Mouse (Mus musculus): ENCODE data around the gene Plekha8. TPM values are rescaled to one million over a fixed set of nuclear protein-coding genes. Genes with fewer than 3 reads are reported as not detected.

Gene Plekha8
- polyA plus RNA-seq, 1 experiment from 2014 or later = 11.8 TPM

GRCm38 (mm10) chr6:54555816-54556215, 39.1 kb upstream of the Plekha8 start:
- Histone ChIP-seq H3K4me3 (ENCODE audit: low read depth, low read length) (no peak overlapping the region), H3K4me1 (ENCODE audit: control insufficient read depth, insufficient read depth, low read length) (peaks cover 63% of the 10 kb centered on the region), H3K9ac (ENCODE audit: low read length) (no peak overlapping the region), H3K9me3 (replicated peaks; ENCODE audit: control insufficient read depth, low read length) (no peaks in the 10 kb centered on the region), H3K36me3 (ENCODE audit: control insufficient read depth, insufficient read depth, low read length) (0 out of 2 replicates have a peak, but pooled peaks cover 3% of the 10 kb centered on the region), H3K4me2 (ENCODE audit: low read length) (no peak overlapping the region), H3K27ac (ENCODE audit: low read depth, low read length) (peak overlapping the region; percentile 91; the same call in 1 of the 2 replicates), H3K27me3 (replicated peaks; ENCODE audit: control insufficient read depth, insufficient read depth, low read length) (no peaks in the 10 kb centered on the region)
- ATAC-seq (no peak), DNase-seq (ENCODE audit: low spot score) (no peak)
- 18% methylated on average over 1 of the region's 1 CpGs for WGBS

GRCm38 (mm10) chr6:54557671-54558070, 37.2 kb upstream of the Plekha8 start:
- Histone ChIP-seq H3K4me2 (ENCODE audit: low read length) (no peak overlapping the region), H3K9ac (ENCODE audit: low read length) (no peak overlapping the region), H3K9me3 (replicated peaks; ENCODE audit: control insufficient read depth, low read length) (no peaks in the 10 kb centered on the region), H3K27me3 (replicated peaks; ENCODE audit: control insufficient read depth, insufficient read depth, low read length) (no peaks in the 10 kb centered on the region), H3K36me3 (ENCODE audit: control insufficient read depth, insufficient read depth, low read length) (0 out of 2 replicates have a peak, but pooled peaks cover 3% of the 10 kb centered on the region), H3K4me3 (ENCODE audit: low read depth, low read length) (no peak overlapping the region), H3K4me1 (ENCODE audit: control insufficient read depth, insufficient read depth, low read length) (peaks cover 58% of the 10 kb centered on the region), H3K27ac (ENCODE audit: low read depth, low read length) (no peak overlapping the region)
- 96% methylated on average over 7 of the region's 7 CpGs for WGBS
- DNase-seq (ENCODE audit: low spot score) (no peak), ATAC-seq (no peak)

- ATAC-seq (no peak), DNase-seq (ENCODE audit: low spot score) (no peak)
- Histone ChIP-seq H3K9me3 (replicated peaks; ENCODE audit: control insufficient read depth, low read length) (no peaks in the 10 kb centered on the region), H3K9ac (ENCODE audit: low read length) (no peak overlapping the region), H3K36me3 (ENCODE audit: control insufficient read depth, insufficient read depth, low read length) (0 out of 2 replicates have a peak, but pooled peaks cover 3% of the 10 kb centered on the region), H3K4me3 (ENCODE audit: low read depth, low read length) (no peak overlapping the region), H3K4me1 (ENCODE audit: control insufficient read depth, insufficient read depth, low read length) (peaks cover 56% of the 10 kb centered on the region), H3K4me2 (ENCODE audit: low read length) (no peak overlapping the region), H3K27ac (ENCODE audit: low read depth, low read length) (peak overlapping the region; percentile 44; the same call in 1 of the 2 replicates), H3K27me3 (replicated peaks; ENCODE audit: control insufficient read depth, insufficient read depth, low read length) (no peaks in the 10 kb centered on the region)
- 68% methylated on average over 7 of the region's 7 CpGs for WGBS
Observed at GRCm38 (mm10) chr6:54558466-54558865, 36.4 kb upstream of the Plekha8 start.

- H3K9ac ChIP-seq (ENCODE audit: low read length) = no peak overlapping the region
- no peak overlapping the region for H3K27ac ChIP-seq (ENCODE audit: low read depth, low read length)
- H3K9me3 ChIP-seq (replicated peaks; ENCODE audit: control insufficient read depth, low read length) = no peaks in the 10 kb centered on the region
- DNase-seq (ENCODE audit: low spot score) = no peak
- 80% methylated on average over 14 of the region's 17 CpGs for WGBS
- H3K4me3 ChIP-seq (ENCODE audit: low read depth, low read length) = no peak overlapping the region
- H3K27me3 ChIP-seq (replicated peaks; ENCODE audit: control insufficient read depth, insufficient read depth, low read length) = no peaks in the 10 kb centered on the region
- H3K36me3 ChIP-seq (ENCODE audit: control insufficient read depth, insufficient read depth, low read length) = 0 out of 2 replicates have a peak, but pooled peaks cover 3% of the 10 kb centered on the region
- ATAC-seq = no peak
- peak overlapping the region; percentile 76 for H3K4me2 ChIP-seq (ENCODE audit: low read length)
- peaks cover 44% of the 10 kb centered on the region for H3K4me1 ChIP-seq (ENCODE audit: control insufficient read depth, insufficient read depth, low read length)
Observed at GRCm38 (mm10) chr6:54562018-54562809, 32.7 kb upstream of the Plekha8 start.

- ATAC-seq (no peak), DNase-seq (ENCODE audit: low spot score) (no peak)
- H3K4me3 ChIP-seq (ENCODE audit: low read depth, low read length) = peak overlapping the region; percentile 84
- H3K4me2 ChIP-seq (ENCODE audit: low read length) = peak overlapping the region; percentile 76
- 70% methylated on average over 4 of the region's 4 CpGs for WGBS
- H3K9me3 ChIP-seq (replicated peaks; ENCODE audit: control insufficient read depth, low read length) = no peaks in the 10 kb centered on the region
- no peaks in the 10 kb centered on the region for H3K27me3 ChIP-seq (replicated peaks; ENCODE audit: control insufficient read depth, insufficient read depth, low read length)
- H3K4me1 ChIP-seq (ENCODE audit: control insufficient read depth, insufficient read depth, low read length) = peaks cover 48% of the 10 kb centered on the region
- peak overlapping the region; percentile 48; the same call in 1 of the 2 replicates for H3K9ac ChIP-seq (ENCODE audit: low read length)
- H3K36me3 ChIP-seq (ENCODE audit: control insufficient read depth, insufficient read depth, low read length) = no peaks in the 10 kb centered on the region
- H3K27ac ChIP-seq (ENCODE audit: low read depth, low read length) = no peak overlapping the region
Observed at GRCm38 (mm10) chr6:54563561-54563960, 31.4 kb upstream of the Plekha8 start.

- Histone ChIP-seq H3K27me3 (replicated peaks; ENCODE audit: control insufficient read depth, insufficient read depth, low read length) (no peaks in the 10 kb centered on the region), H3K36me3 (ENCODE audit: control insufficient read depth, insufficient read depth, low read length) (no peaks in the 10 kb centered on the region), H3K27ac (ENCODE audit: low read depth, low read length) (peak overlapping the region; percentile 93), H3K9ac (ENCODE audit: low read length) (peak overlapping the region; percentile 94), H3K4me3 (ENCODE audit: low read depth, low read length) (peak overlapping the region; percentile 84), H3K9me3 (replicated peaks; ENCODE audit: control insufficient read depth, low read length) (no peaks in the 10 kb centered on the region), H3K4me1 (ENCODE audit: control insufficient read depth, insufficient read depth, low read length) (peaks cover 52% of the 10 kb centered on the region), H3K4me2 (ENCODE audit: low read length) (peak overlapping the region; percentile 76)
- DNase-seq (ENCODE audit: low spot score) (no peak), ATAC-seq (no peak)
- 20% methylated on average over 9 of the region's 9 CpGs for WGBS
Observed at GRCm38 (mm10) chr6:54564506-54564991, 30.4 kb upstream of the Plekha8 start.

- Histone ChIP-seq H3K9me3 (replicated peaks; ENCODE audit: control insufficient read depth, low read length) (no peaks in the 10 kb centered on the region), H3K4me1 (ENCODE audit: control insufficient read depth, insufficient read depth, low read length) (peaks cover 53% of the 10 kb centered on the region), H3K27ac (ENCODE audit: low read depth, low read length) (peak overlapping the region; percentile 93), H3K27me3 (replicated peaks; ENCODE audit: control insufficient read depth, insufficient read depth, low read length) (no peaks in the 10 kb centered on the region), H3K4me3 (ENCODE audit: low read depth, low read length) (peak overlapping the region; percentile 84), H3K4me2 (ENCODE audit: low read length) (peak overlapping the region; percentile 76), H3K36me3 (ENCODE audit: control insufficient read depth, insufficient read depth, low read length) (no peaks in the 10 kb centered on the region), H3K9ac (ENCODE audit: low read length) (peak overlapping the region; percentile 94)
- peak; percentile 65 for DNase-seq (ENCODE audit: low spot score)
- WGBS = 2% methylated on average over 3 of the region's 3 CpGs
- 0 out of 2 replicates have a peak, but pooled peaks have one; percentile 30 for ATAC-seq
Observed at GRCm38 (mm10) chr6:54565012-54565411, 29.9 kb upstream of the Plekha8 start.

GRCm38 (mm10) chr6:54565665-54566545, 29.0 kb upstream of the Plekha8 start, which contains the start of gene Scrn1:
Gene Scrn1, minus strand, starts transcription at chr6:54566489.
- Histone ChIP-seq H3K9me3 (replicated peaks; ENCODE audit: control insufficient read depth, low read length) (no peaks in the 10 kb centered on the region), H3K4me3 (ENCODE audit: low read depth, low read length) (peak within 1 kb of the TSS; percentile 84), H3K27ac (ENCODE audit: low read depth, low read length) (peak within 1 kb of the TSS; percentile 93), H3K4me1 (ENCODE audit: control insufficient read depth, insufficient read depth, low read length) (peaks cover 53% of the 10 kb centered on the region), H3K9ac (ENCODE audit: low read length) (peak within 1 kb of the TSS; percentile 94), H3K36me3 (ENCODE audit: control insufficient read depth, insufficient read depth, low read length) (no peaks in the 10 kb centered on the region), H3K4me2 (ENCODE audit: low read length) (peak within 1 kb of the TSS; percentile 76), H3K27me3 (replicated peaks; ENCODE audit: control insufficient read depth, insufficient read depth, low read length) (no peaks in the 10 kb centered on the region)
- DNase-seq (ENCODE audit: low spot score) (peak; percentile 93), ATAC-seq (peak; percentile 85)
- WGBS = under 1% methylated on average over 58 of the region's 60 CpGs
